10 mouse cellular contexts compared by ENCODE assay signal in the genomic region with DNA sequence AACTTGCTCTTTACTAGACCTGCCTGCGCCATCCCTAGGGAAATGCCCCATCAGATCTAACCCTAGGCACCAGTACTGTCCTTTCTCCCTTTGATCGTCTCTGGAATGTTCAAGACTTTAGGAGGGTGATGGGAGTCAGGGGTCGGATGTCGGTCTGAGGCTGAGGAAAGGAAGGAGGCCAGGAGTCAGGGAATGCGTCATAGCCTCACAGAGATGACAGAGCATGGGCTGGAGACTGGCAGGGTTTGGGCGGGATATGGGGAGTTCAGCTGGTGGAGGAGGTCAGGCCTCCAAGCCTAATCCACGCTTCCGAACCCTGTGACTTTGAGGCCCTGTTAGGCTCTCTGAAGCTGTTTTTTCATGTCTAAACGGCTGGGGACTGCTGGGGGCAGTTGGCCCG. TPM values are rescaled to one million over a fixed set of nuclear protein-coding genes. Genes with fewer than 3 reads are reported as not detected.
A peak's percentile ranks its signal among the peaks of the same experiment; 100 is the strongest.
DNase-seq lines count a peak whose midpoint lies in the region; ATAC-seq and TF ChIP-seq lines count a peak whose summit lies in the region.
"Had no signal": no experiment of that assay in that cellular context is flagged by ENCODE, and none has a peak within 500 bp of the region (broad histone marks: within the 10 kb centered on the region; RNA-seq: fewer than 3 reads in every experiment).

No protein-coding gene starts in this region.

- H3K9me3 ChIP-seq in heart, embryonic 15.5 days (replicated peaks), result no peaks in the 10 kb centered on the region
- no peaks in the 10 kb centered on the region for H3K9me3 ChIP-seq in forebrain, postnatal 0 days (ENCODE audit: low read length)
- no peaks in the 10 kb centered on the region for H3K9me3 ChIP-seq in midbrain, embryonic 12.5 days

- H3K27me3 ChIP-seq in heart, embryonic 15.5 days, result peaks cover 41% of the 10 kb centered on the region
- H3K27me3 ChIP-seq in forebrain, postnatal 0 days (ENCODE audit: insufficient read depth, low read length), result peaks cover 8% of the 10 kb centered on the region; the same call in 1 of the 2 replicates
- peaks cover 69% of the 10 kb centered on the region for H3K27me3 ChIP-seq in midbrain, embryonic 12.5 days
- H3K27me3 ChIP-seq in thymus, adult 2 months (ENCODE audit: control insufficient read depth, insufficient read depth, low read length), result no peaks in the 10 kb centered on the region

- H3K4me1 ChIP-seq in heart, embryonic 15.5 days (replicated peaks), result peaks cover 24% of the 10 kb centered on the region
- H3K4me1 ChIP-seq in forebrain, postnatal 0 days (ENCODE audit: insufficient read depth), result peaks cover 8% of the 10 kb centered on the region; the same call in 1 of the 2 replicates
- H3K4me1 ChIP-seq in midbrain, embryonic 12.5 days, result peaks cover 26% of the 10 kb centered on the region
- peaks cover 19% of the 10 kb centered on the region for H3K4me1 ChIP-seq in thymus, adult 2 months (replicated peaks; ENCODE audit: control insufficient read depth, insufficient read depth, low read length)

- no peak for DNase-seq in heart, adult 9 months (ENCODE audit: low spot score in 2 of 2)
- peak; percentile 67 for DNase-seq in MN1 (ENCODE audit: low spot score)
- no peak for DNase-seq in forebrain, postnatal 0 days
- no peak for DNase-seq in layer of hippocampus, adult 9-11 months
- no peak for DNase-seq in thymus, adult 2 months

- H3K9ac ChIP-seq in heart, embryonic 15.5 days, result no peak overlapping the region
- no peak overlapping the region for H3K9ac ChIP-seq in forebrain, postnatal 0 days
- no peak overlapping the region; the same call in 1 of the 2 replicates for H3K9ac ChIP-seq in midbrain, embryonic 12.5 days (replicated peaks)

- WGBS in heart, embryonic 15.5 days, result 20% methylated on average over 10 of the region's 10 CpGs
- 18% methylated on average over 10 of the region's 10 CpGs for WGBS in forebrain, postnatal 0 days
- 9% methylated on average over 10 of the region's 10 CpGs for WGBS in midbrain, embryonic 12.5 days
- 82% methylated on average over 10 of the region's 10 CpGs for WGBS in thymus, adult 2 months

- ATAC-seq in heart, embryonic 15.5 days (replicated peaks; ENCODE audit: insufficient number of reproducible peaks, insufficient read depth, low FRiP score, low read depth), result no peak
- no peak for ATAC-seq in forebrain, postnatal 0 days
- ATAC-seq in midbrain, embryonic 12.5 days (ENCODE audit: low FRiP score, low read depth), result no peak
- ATAC-seq in megakaryocyte, adult 5-6 weeks (ENCODE audit: poor library complexity, severe bottlenecking), result no peak

- TF ChIP-seq POLR2A in thymus, adult 2 months (IDR thresholded peaks at IDR 0.05; ENCODE audit: control insufficient read depth, extremely low read depth, insufficient read depth, low read length, poor library complexity), result no peak

- no peak overlapping the region for H3K4me3 ChIP-seq in heart, embryonic 15.5 days
- no peak overlapping the region for H3K4me3 ChIP-seq in forebrain, postnatal 0 days (ENCODE audit: low read depth, low read length)
- peak overlapping the region; percentile 70; the same call in 1 of the 2 replicates for H3K4me3 ChIP-seq in midbrain, embryonic 12.5 days
- no peak overlapping the region for H3K4me3 ChIP-seq in thymus, adult 2 months (ENCODE audit: control insufficient read depth, insufficient read depth, low read length)
- H3K4me3 ChIP-seq: erythroblast, embryonic 14.5 days had no signal

- peak overlapping the region; percentile 99 for H3K4me2 ChIP-seq in heart, embryonic 15.5 days
- peak overlapping the region; percentile 99 for H3K4me2 ChIP-seq in forebrain, postnatal 0 days (ENCODE audit: low read depth)
- peak overlapping the region; percentile 95 for H3K4me2 ChIP-seq in midbrain, embryonic 12.5 days (replicated peaks)

- TF ChIP-seq CTCF in forebrain, postnatal 0 days (IDR thresholded peaks at IDR 0.05; ENCODE audit: low read depth), result no peak
- TF ChIP-seq CTCF in thymus, adult 2 months (IDR thresholded peaks at IDR 0.05; ENCODE audit: borderline replicate concordance, control insufficient read depth, extremely low read depth, insufficient read depth, low read length, poor library complexity), result no peak

- no peaks in the 10 kb centered on the region for H3K36me3 ChIP-seq in heart, embryonic 15.5 days
- H3K36me3 ChIP-seq in forebrain, postnatal 0 days (ENCODE audit: insufficient read depth), result no peaks in the 10 kb centered on the region
- no peaks in the 10 kb centered on the region for H3K36me3 ChIP-seq in midbrain, embryonic 12.5 days
- no peaks in the 10 kb centered on the region for H3K36me3 ChIP-seq in thymus, adult 2 months (ENCODE audit: control insufficient read depth, insufficient read depth, low read length)

- H3K27ac ChIP-seq in heart, embryonic 15.5 days, result no peak overlapping the region
- H3K27ac ChIP-seq in forebrain, postnatal 0 days (ENCODE audit: low read depth, low read length), result no peak overlapping the region
- H3K27ac ChIP-seq in midbrain, embryonic 12.5 days (replicated peaks), result no peak overlapping the region
- H3K27ac ChIP-seq in thymus, adult 2 months (ENCODE audit: control insufficient read depth, insufficient read depth, low read length), result no peak overlapping the region

RNA-seq across cellular contexts. Expression of gene Gpr3, which starts 1.3 kb away (rescaled TPM):
- polyA plus RNA-seq in heart, embryonic 15.5 days (2015; fragmentation: Nextera tagmentation; extraction: Ambion mirVana), result 0.05 and 0.34 TPM in 2 replicates
- total RNA-seq in forebrain, postnatal 0 days (2014; rRNA removed), result 1.1 and 2.2 TPM in 2 replicates
- polyA plus RNA-seq in forebrain, postnatal 0 days (2015; fragmentation: Nextera tagmentation; extraction: Ambion mirVana), result 2.6 and 2.7 TPM in 2 replicates
- polyA plus RNA-seq in midbrain, embryonic 12.5 days (2016; fragmentation: Nextera tagmentation; extraction: Ambion mirVana), result 0.22 and 0.40 TPM in 2 replicates
- 0.21 TPM in 1 of 2 replicates, not detected in the other for total RNA-seq in megakaryocyte, adult 5-6 weeks (2015)
- not detected in 2 replicates for total RNA-seq in megakaryocyte, adult 5-6 weeks (2017)
- polyA plus RNA-seq in thymus, adult 2 months (2012; rRNA removed), result 0.15 TPM in 1 of 2 replicates, not detected in the other
- polyA plus RNA-seq: erythroblast, embryonic 14.5 days had no signal

RNA-seq across cellular contexts. Expression of gene Cd164l2, which starts 1.7 kb away (rescaled TPM):
- polyA plus RNA-seq in heart, embryonic 15.5 days (2015; fragmentation: Nextera tagmentation; extraction: Ambion mirVana), result 0.28 and 1.7 TPM in 2 replicates
- 2.8 and 4.6 TPM in 2 replicates for total RNA-seq in forebrain, postnatal 0 days (2014; rRNA removed)
- 4.2 and 6.1 TPM in 2 replicates for polyA plus RNA-seq in forebrain, postnatal 0 days (2015; fragmentation: Nextera tagmentation; extraction: Ambion mirVana)
- 0.24 and 0.47 TPM in 2 replicates for polyA plus RNA-seq in midbrain, embryonic 12.5 days (2016; fragmentation: Nextera tagmentation; extraction: Ambion mirVana)
- not detected in 2 replicates for total RNA-seq in megakaryocyte, adult 5-6 weeks (2015)
- total RNA-seq in megakaryocyte, adult 5-6 weeks (2017), result not detected in 2 replicates
- polyA plus RNA-seq in thymus, adult 2 months (2012; rRNA removed), result 0.90 and 1.1 TPM in 2 replicates
- total RNA-seq: CH12.LX had no signal
- polyA plus RNA-seq: erythroblast, embryonic 14.5 days had no signal

RNA-seq across cellular contexts. Expression of gene Map3k6, which starts 27.0 kb away (rescaled TPM):
- polyA plus RNA-seq in heart, embryonic 15.5 days (2015; fragmentation: Nextera tagmentation; extraction: Ambion mirVana), result 2.9 and 3.4 TPM in 2 replicates
- total RNA-seq in forebrain, postnatal 0 days (2014; rRNA removed), result 4.7 and 7.2 TPM in 2 replicates
- 4.3 and 4.4 TPM in 2 replicates for polyA plus RNA-seq in forebrain, postnatal 0 days (2015; fragmentation: Nextera tagmentation; extraction: Ambion mirVana)
- polyA plus RNA-seq in midbrain, embryonic 12.5 days (2016; fragmentation: Nextera tagmentation; extraction: Ambion mirVana), result 1.9 and 2.8 TPM in 2 replicates
- total RNA-seq in megakaryocyte, adult 5-6 weeks (2015), result 10.2 and 11.7 TPM in 2 replicates
- 9.1 and 13.4 TPM in 2 replicates for total RNA-seq in megakaryocyte, adult 5-6 weeks (2017)
- polyA plus RNA-seq in thymus, adult 2 months (2012; rRNA removed), result 2.8 and 4.6 TPM in 2 replicates

RNA-seq across cellular contexts. Expression of gene Sytl1, which starts 49.3 kb away (rescaled TPM):
- 0.96 and 4.9 TPM in 2 replicates for polyA plus RNA-seq in heart, embryonic 15.5 days (2015; fragmentation: Nextera tagmentation; extraction: Ambion mirVana)
- total RNA-seq in forebrain, postnatal 0 days (2014; rRNA removed), result 0.69 TPM in 1 of 2 replicates, not detected in the other
- polyA plus RNA-seq in forebrain, postnatal 0 days (2015; fragmentation: Nextera tagmentation; extraction: Ambion mirVana), result 0.14 and 0.52 TPM in 2 replicates
- polyA plus RNA-seq in midbrain, embryonic 12.5 days (2016; fragmentation: Nextera tagmentation; extraction: Ambion mirVana), result 1.3 and 1.8 TPM in 2 replicates
- 1.9 and 2.5 TPM in 2 replicates for total RNA-seq in megakaryocyte, adult 5-6 weeks (2015)
- total RNA-seq in megakaryocyte, adult 5-6 weeks (2017), result 2.1 and 3.7 TPM in 2 replicates
- 39.7 and 45.2 TPM in 2 replicates for polyA plus RNA-seq in thymus, adult 2 months (2012; rRNA removed)
